Mouse (Mus musculus) olfactory bulb, adult 2 months (tissue): ENCODE measurements around the gene Tmem91.

ENCODE experiments used
- CTCF ChIP-seq: fragments of 200-500 bp; IDR thresholded peaks from 2 replicates; pipeline ENCODE4 v1.5.1; 2012; ENCODE audit warnings: low read depth, mild to moderate bottlenecking, low read length, moderate library complexity; ENCODE audit not compliant: insufficient read depth
- POLR2A ChIP-seq: fragments of 200-500 bp; IDR thresholded peaks from 2 replicates; pipeline ENCODE4 v1.6.1; 2012; ENCODE audit warnings: mild to moderate bottlenecking, low read depth, low read length, moderate library complexity; ENCODE audit not compliant: insufficient read depth

DNA sequence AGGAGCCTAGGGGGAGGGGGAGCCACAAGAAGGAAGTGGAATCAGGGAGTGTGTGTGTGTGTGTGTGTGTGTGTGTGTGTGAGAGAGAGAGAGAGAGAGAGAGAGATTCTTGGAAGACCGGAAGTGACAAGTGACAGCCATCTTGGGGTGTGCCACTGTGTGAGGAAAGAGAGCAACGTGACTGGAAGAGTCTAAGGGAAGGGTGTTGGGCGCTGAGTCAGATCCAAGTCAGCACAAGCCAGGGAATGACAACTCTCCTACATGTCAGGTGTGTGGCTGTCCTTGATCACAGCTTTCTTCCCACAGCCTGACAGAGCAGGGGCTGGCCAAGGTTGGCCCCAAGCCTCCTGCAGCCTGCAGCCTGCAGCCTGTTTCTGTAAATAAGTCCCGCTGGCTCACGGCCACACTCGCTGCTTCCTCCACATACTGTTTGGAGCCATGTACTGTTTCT, 30.9 kb upstream of the Tmem91 start:
- no peak for TF ChIP-seq CTCF
- no peak for TF ChIP-seq POLR2A
